Mouse (Mus musculus) lung, postnatal 14 days (tissue): ENCODE measurements at regions not wholly inside any gene's neighbourhood (a gene's known extent, or its start where the extent isn't known, plus 50 kb on each side); places are given as distances from the start of the nearest gene placed in this dataset.
A peak's percentile ranks its signal among the peaks of the same experiment; 100 is the strongest.
"Not testable (repeated sequence)": the region's sequence is repeated elsewhere in the genome, so short reads cannot be mapped to it uniquely, and the experiment has no call there.

Source experiments
- DNase-seq: peaks from one replicate; pipeline ENCODE4 v3.0.0; 2021

DNA sequence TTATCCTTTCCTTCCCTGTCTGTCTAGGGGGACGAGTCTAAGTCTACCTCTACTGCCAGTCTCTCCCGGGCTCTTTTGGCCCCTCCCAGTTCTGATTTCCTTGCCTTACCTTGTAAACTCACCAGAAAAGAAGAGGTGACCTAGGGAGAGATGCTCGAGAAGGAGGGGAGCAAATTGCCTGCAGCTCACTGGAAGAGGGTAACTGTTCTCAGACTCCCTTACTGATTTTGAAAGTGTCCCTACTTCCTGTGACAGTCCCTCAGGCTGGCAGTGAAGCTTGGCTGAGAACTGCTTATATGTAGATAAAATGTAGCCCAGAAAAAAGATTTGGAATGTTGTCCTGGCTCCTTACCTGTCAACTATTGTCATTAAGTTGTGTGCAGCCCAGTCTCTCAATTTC lies 180.6 kb upstream of the Tab2 start:
- no peak for DNase-seq

GRCm38 (mm10) chr10:8135272-8135671 lies 179.2 kb upstream of the Tab2 start:
- peak; percentile 77 for DNase-seq

DNA sequence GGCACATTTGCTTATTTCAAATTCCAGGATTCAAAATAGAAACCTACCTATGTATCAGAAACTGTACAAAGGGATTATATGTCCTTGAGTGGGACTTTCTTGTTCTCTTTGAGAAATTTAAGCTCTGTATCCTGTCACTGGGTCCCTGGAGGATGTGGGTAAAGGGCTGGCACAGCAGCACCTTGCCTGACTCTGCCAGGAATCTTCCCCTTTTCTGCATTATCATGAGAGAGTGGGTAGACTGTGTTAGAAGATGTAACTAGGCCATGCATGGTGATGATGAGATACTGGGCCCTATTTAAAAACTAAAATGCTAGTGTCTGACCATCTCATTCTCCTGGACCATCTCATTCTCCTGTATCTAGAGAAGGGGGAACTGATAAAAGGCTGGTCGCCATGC lies 178.4 kb upstream of the Tab2 start:
- DNase-seq = no peak

GRCm38 (mm10) chr10:8133451-8133952 lies 177.5 kb upstream of the Tab2 start:
- no peak for DNase-seq

GRCm38 (mm10) chr10:8132795-8133194 lies 176.8 kb upstream of the Tab2 start:
- DNase-seq = no peak

DNA sequence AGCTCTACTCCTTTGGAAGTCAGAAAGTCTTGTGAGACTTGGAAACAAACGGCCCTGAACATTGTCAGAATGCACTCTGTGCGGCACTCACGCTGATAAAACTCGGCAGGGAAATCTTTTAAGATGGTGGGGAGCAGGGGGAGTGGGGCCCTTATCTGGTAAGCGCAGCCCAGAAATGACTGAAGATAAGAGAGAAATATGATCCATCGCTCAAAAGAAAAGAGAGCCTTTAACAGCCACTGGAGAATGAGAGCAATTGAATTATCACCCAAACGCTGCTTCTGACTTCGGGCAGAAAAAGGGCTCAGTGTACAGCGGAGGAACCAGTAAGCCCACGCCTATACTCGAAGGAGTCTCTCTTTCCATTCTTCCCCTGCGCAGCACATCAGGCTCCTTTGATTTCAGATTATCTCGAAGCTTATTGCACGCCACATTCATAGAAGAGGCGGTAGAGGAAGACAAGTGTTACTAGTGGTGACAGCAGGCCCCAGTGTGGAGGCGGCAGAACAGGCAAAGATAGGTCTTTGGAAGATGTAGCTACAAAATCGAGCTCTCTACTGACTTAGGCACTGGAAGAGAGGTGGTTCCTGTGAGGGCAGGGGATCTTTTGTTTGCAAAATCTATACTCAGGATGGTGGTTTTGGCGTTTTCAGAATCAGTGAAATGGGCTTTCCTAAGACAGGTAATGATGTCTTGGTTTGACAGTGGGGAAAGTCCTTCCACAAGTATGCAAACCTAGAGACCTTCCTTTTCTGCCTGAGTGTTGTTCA lies 174.6 kb upstream of the Tab2 start:
- DNase-seq = no peak

GRCm38 (mm10) chr10:8130057-8130456 lies 174.0 kb upstream of the Tab2 start:
- DNase-seq = no peak

DNA sequence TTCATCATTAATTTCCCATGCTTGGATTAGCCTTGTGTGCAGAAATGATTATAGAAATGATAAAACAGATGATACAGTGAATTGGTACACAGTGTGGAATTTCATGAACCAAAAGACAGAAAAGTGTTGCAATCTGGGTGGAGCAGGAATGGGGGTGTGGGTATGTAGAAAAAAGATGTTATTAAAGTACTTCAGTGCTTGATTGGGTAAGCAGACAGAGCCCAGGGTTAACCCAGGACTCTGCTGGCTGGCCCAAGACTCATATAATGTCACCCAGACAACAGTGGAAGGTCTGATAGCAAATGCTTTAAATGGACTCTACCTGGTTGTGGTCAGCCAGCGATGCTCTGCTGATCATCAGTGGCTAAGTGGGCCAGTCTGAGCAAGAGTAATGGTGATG lies 168.1 kb upstream of the Tab2 start:
- no peak for DNase-seq

DNA sequence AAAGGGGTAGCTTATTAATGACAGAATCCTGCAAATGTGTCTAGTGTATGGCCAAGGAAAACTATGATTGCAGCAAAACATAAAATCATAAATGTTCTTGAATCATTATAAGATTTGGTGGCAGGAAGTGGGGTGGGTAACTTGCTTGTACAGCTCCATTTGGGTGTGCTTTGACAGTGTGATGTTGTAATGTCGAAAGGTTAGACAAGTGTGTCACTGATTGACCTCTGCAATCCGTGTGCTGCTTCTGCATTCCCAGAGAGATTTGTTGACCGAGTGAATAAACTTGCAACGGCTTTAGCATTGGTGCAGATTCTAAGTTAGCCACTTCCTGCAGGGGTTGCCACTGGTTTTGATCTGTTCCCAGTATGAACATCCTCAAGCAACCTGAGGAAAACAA lies 165.9 kb upstream of the Tab2 start:
- no peak for DNase-seq

GRCm38 (mm10) chr10:8116821-8117220 lies 160.8 kb upstream of the Tab2 start:
- no peak for DNase-seq

DNA sequence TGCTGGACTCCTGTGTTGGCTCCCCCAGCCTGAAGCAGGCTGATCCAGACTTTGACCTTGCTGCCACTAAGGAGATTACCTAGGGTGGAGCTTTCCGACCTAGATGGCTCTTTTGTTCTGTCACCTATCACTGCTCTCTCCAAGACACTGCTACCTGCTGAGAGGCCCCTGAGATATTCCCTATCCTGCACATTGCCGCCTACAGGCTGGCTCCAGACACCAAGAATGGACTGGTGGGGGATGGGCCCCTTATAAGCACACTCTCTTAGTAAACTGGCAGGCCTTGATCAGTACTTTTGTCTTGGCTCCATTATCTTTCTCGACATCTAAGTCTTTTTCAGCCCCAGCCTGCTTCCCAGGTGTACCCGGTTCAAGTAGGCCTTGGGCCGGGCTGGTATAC lies 158.9 kb upstream of the Tab2 start:
- not testable (repeated sequence) for DNase-seq

GRCm38 (mm10) chr10:8114530-8114929 lies 158.5 kb upstream of the Tab2 start:
- no peak for DNase-seq

- DNase-seq = no peak
These were observed 144.5 kb upstream of the Tab2 start for GRCm38 (mm10) chr10:8100489-8100888.

DNA sequence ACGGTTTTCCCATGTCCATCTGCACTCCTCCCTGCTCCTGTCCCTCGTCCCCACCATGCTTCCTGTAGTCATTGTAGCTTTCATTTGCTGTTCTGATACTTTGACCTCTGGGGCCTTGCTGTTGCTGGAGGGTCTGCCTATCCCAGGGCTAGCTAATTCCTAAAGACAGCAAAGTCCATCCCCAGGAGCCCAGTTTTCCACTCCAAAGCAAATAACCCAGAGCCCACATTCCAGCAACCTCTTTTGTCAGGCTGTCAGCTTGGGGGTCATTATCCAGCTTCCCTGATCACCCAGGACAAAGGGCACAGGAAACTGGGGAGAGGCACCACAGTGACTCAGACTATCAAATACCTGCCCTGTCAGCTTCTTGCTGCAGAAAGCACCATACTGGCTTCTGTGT lies 139.9 kb upstream of the Tab2 start:
- no peak for DNase-seq

DNA sequence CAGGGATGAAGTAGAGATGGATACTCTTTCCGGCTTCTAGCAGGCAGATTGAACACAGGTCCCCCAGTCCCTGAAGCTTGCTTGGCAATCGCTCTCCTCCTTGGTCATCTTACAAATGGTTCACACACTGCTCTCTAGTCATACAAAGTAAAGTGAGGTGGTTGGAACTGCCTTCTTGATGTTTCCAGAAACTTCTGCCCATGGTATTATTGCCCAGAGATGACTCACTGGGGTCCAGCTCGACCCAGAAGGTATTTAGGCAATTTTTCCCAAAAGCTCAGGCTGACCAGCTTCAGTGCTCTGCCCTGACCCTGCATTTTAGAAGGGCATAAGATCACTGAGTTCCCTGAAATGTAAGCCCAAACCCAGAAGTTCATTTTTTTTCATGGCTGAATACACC lies 139.2 kb upstream of the Tab2 start:
- no peak for DNase-seq

DNA sequence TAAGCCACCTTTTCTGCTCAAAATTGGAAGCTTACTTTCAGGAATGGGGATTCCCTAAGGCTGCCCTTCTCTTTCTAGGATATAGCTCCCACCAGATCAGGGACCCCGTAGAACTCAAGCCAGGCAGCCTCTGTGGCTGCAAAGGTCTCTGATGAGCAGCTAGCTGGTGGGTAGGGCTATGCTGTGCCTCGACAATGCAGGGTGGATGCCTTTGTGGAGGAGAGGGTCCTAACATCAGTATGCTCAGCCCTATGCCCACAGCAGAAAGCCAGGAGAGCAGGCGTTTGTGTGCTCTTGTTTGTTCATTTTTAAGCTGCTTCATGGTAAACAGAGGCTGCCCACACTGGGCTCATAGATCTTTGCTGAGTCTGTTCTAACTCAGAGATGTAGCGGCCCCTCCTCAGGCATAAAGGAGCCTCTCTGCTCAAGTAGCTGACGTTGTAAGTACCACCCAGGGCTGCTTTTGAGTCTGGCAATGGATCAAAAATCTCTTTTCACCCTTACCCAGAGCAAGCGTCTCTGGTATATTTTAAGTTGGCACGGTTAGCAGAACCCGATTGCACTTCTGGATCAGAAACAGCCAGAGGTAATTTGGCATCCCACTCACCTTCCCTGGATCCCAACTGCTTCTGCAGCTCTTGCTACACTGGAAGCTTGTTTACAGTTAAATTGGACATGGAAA lies 136.0 kb upstream of the Tab2 start:
- DNase-seq = no peak

GRCm38 (mm10) chr10:8089296-8089695 lies 133.3 kb upstream of the Tab2 start:
- DNase-seq = no peak

DNA sequence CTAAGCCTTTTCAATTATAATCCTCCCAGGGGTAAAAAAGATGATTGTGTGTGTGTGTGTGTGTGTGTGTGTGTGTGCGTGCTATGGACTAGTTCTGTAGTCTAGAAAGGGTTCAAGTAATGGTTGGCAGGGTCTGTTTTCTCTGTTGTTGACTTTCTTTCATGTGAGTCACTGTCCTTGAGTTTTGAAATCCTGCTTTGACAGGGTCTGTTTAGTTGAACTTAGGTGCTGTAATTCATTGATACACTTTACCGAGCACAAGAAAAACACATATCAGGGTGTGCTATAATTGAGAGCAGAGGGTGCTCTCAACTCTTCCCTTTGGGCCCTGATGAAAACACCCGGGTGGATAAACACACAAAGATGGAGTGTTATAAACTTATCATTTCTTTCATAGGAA lies 132.7 kb upstream of the Tab2 start:
- DNase-seq = no peak

- no peak for DNase-seq
These were observed 132.3 kb upstream of the Tab2 start for GRCm38 (mm10) chr10:8088321-8088720.

- peak; percentile 13 for DNase-seq
These were observed 131.1 kb upstream of the Tab2 start for GRCm38 (mm10) chr10:8087106-8087505.

- DNase-seq = no peak
These were observed 130.4 kb upstream of the Tab2 start for GRCm38 (mm10) chr10:8086442-8086841.

DNA sequence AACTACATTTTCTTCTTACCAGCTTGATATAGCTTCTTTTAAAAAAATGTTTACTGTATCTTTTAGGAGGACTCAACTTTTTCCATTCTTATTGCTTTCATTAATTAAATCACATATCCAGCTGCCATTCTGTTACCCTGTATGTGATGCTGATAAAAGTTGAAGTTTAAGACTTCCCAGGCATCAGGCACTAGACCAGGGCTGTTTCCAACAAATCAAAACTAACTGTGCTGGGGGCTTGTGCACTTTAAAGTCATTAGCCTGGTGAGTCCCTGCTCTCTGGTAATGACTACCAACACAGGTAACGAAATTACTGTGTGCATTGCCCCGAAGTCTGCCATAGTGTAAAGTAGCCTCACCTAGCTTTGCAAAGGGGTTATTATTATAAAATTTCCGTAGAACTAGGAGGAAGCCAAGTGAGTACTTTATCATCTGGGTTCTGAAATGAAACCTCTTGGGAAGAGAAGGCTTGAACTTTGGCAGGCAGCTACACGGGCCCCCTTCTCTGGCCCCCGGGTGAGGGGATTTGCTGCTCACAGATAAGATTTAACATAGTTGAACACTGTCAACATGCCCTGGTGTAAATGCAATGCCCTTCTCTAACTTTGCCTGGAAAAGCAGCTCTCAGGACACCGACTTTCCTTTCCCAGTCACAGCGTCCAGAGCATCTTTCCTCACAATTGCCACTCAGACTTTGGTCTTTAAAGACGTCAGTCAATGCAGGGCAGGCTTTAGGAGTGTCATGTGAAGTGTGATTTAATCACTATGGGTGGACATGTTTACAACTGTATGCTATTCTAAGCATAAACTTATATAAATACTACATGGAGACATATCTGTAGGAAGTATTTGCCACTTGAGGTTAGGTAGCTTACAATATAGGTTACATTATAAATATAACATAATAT lies 122.1 kb upstream of the Tab2 start:
- no peak for DNase-seq

DNA sequence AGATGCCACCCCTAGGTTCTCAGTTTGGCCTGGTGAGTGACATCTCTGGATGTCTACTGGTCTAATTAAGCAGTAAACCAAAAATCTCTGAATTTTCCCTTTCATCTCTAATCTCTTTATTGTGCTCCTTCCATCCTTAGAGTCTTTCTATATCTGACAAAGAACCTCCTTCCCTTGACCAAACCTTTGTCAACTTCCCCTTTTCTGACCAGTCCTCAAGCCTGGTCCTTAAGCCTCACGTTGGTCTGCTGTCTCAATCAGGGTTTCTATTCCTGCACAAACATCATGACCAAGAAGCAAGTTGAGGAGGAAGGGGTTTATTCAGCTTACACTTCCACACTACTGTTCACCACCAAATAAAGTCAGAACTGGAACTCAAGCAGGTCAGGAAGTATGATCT lies 116.4 kb upstream of the Tab2 start:
- DNase-seq = no peak
